Mouse (Mus musculus) myocyte (in vitro differentiated cells): ENCODE measurements at regions not wholly inside any gene's neighbourhood (a gene's known extent, or its start where the extent isn't known, plus 50 kb on each side); places are given as distances from the start of the nearest gene placed in this dataset.

ENCODE experiments used
- CEBPB ChIP-seq: IDR thresholded peaks from 2 replicates; pipeline ENCODE4 v1.6.1; 2011; ENCODE audit warnings: mild to moderate bottlenecking, moderate library complexity; ENCODE audit not compliant: poor library complexity, insufficient read depth, severe bottlenecking
- E2F4 ChIP-seq: IDR thresholded peaks from one replicate; pipeline ENCODE4 v1.6.1; 2011; ENCODE audit warnings: mild to moderate bottlenecking, control low read depth, moderate library complexity; ENCODE audit not compliant: insufficient read depth
- MAX ChIP-seq: IDR thresholded peaks from one replicate; pipeline ENCODE4 v1.6.1; 2011; ENCODE audit warnings: low read depth, mild to moderate bottlenecking, control low read depth
- MYOG ChIP-seq, 3 experiments: IDR thresholded peaks; one replicate each; pipeline ENCODE4 v1.6.1; 2011; ENCODE audit warnings: control low read depth in 2 of 3, low read depth in 2 of 3, mild to moderate bottlenecking in 2 of 3; ENCODE audit not compliant: insufficient read length in 2 of 3, control insufficient read depth in 1 of 3, insufficient read depth in 1 of 3
- POLR2A ChIP-seq: IDR thresholded peaks from one replicate; pipeline ENCODE4 v1.6.1; 2011; ENCODE audit warnings: low read depth, mild to moderate bottlenecking, control low read depth, moderate library complexity; ENCODE audit not compliant: insufficient read length
- POLR2AphosphoS2 ChIP-seq: IDR thresholded peaks from one replicate; pipeline ENCODE4 v1.6.1; 2011; ENCODE audit warnings: low read depth, control low read depth; ENCODE audit not compliant: insufficient read length
- SRF ChIP-seq: IDR thresholded peaks from one replicate; pipeline ENCODE4 v1.6.1; 2011; ENCODE audit warnings: low read depth; ENCODE audit not compliant: control insufficient read depth, insufficient read length
- TCF12 ChIP-seq: IDR thresholded peaks from one replicate; pipeline ENCODE4 v1.6.1; 2011; ENCODE audit warnings: mild to moderate bottlenecking, control low read depth; ENCODE audit not compliant: poor library complexity, insufficient read depth, severe bottlenecking
- USF1 ChIP-seq: IDR thresholded peaks from one replicate; pipeline ENCODE4 v1.6.1; 2011; ENCODE audit warnings: low read depth, mild to moderate bottlenecking, control low read depth, moderate library complexity

DNA sequence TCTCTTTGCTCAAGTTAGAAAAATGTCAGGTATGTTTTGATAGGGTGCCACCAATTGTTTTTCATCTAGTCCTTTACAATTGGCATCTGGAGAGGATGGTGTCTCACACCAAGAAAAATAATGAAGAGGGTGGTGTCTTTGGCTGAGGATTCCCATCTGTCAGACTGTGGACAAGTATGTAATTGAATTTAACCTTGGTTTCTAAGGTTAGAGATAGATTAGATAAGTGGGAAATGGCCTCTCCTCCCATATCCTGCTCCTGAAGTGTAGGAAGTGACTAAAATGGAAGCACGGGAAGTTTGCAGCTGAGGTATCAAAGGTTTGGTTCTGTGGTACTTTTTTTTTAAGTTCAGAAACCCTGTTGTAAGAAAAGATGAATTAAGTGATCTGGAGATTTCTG lies 98.0 kb upstream of the Emcn start:
- TF ChIP-seq POLR2A = no peak
- TF ChIP-seq POLR2AphosphoS2 = no peak
- no peak for TF ChIP-seq USF1
- TF ChIP-seq TCF12 = no peak
- no peak for TF ChIP-seq E2F4
- no peak for TF ChIP-seq CEBPB
- no peak for TF ChIP-seq MAX
- TF ChIP-seq SRF = no peak
- no peak for TF ChIP-seq MYOG (IDR thresholded peaks at IDR 0.05; ENCODE audit: control insufficient read depth in 1 of 3, insufficient read depth in 1 of 3, insufficient read length in 2 of 3, low read depth in 2 of 3)
